In genomic region chr4:105394366-105394765, GRCm38 (mm10) we compare ENCODE assay signal across 17 mouse cellular contexts.
A peak's percentile ranks its signal among the peaks of the same experiment; 100 is the strongest.
DNase-seq lines count a peak whose midpoint lies in the region; ATAC-seq and TF ChIP-seq lines count a peak whose summit lies in the region.
"Had no signal": no experiment of that assay in that cellular context is flagged by ENCODE, and none has a peak within 500 bp of the region (broad histone marks: within the 10 kb centered on the region; RNA-seq: fewer than 3 reads in every experiment).

No protein-coding gene starts in this region.

- ATAC-seq in heart, embryonic 12.5 days (ENCODE audit: insufficient number of reproducible peaks, low FRiP score) = no peak
- ATAC-seq: forebrain, embryonic 16.5 days; intestine, embryonic 15.5 days had no signal

- H3K9me3 ChIP-seq in heart, embryonic 12.5 days (replicated peaks) = 0 out of 2 replicates have a peak, but pooled peaks cover 5% of the 10 kb centered on the region
- H3K9me3 ChIP-seq: embryonic facial prominence, embryonic 12.5 days; forebrain, embryonic 12.5 days; hindbrain, embryonic 10.5 days; intestine, embryonic 15.5 days had no signal

- 53% methylated on average over 1 of the region's 1 CpGs for WGBS in heart, embryonic 12.5 days

- peak; percentile 49 for DNase-seq in gastrocnemius, adult 2 months
- no peak for DNase-seq in gastrocnemius, postnatal 10 days
- DNase-seq in heart, adult 9 months (ENCODE audit: low spot score in 2 of 2) = peak; percentile 36
- peak; percentile 82 for DNase-seq in adipocyte (ENCODE audit: low spot score)
- no peak for DNase-seq in spleen, postnatal 14 days (ENCODE audit: low spot score in 2 of 2)
- DNase-seq: adrenal gland, postnatal 25 days; cerebellum, adult 18-20 months; cerebellum, postnatal 10 days; embryo, embryonic 11 days; kidney, adult 18-20 months had no signal

- H3K27me3 ChIP-seq in heart, embryonic 12.5 days (replicated peaks) = no peaks in the 10 kb centered on the region
- H3K27me3 ChIP-seq: embryonic facial prominence, embryonic 12.5 days; forebrain, embryonic 12.5 days; intestine, embryonic 15.5 days had no signal

- TF ChIP-seq CTCF in gastrocnemius, adult 2 months (IDR thresholded peaks at IDR 0.05) = no peak

- H3K4me1 ChIP-seq in heart, embryonic 12.5 days (replicated peaks) = peaks cover 6% of the 10 kb centered on the region; the same call in 1 of the 2 replicates
- H3K4me1 ChIP-seq: forebrain, embryonic 12.5 days had no signal

- no peak overlapping the region for H3K9ac ChIP-seq in heart, embryonic 12.5 days
- H3K9ac ChIP-seq: embryonic facial prominence, embryonic 12.5 days; forebrain, embryonic 12.5 days; hindbrain, embryonic 14.5 days; intestine, embryonic 15.5 days had no signal

- no peak overlapping the region for H3K4me3 ChIP-seq in gastrocnemius, adult 2 months
- H3K4me3 ChIP-seq in heart, embryonic 12.5 days = no peak overlapping the region
- H3K4me3 ChIP-seq: embryonic facial prominence, embryonic 12.5 days; forebrain, embryonic 12.5 days; hindbrain, embryonic 10.5 days; intestine, embryonic 15.5 days had no signal

- no peak overlapping the region for H3K4me2 ChIP-seq in heart, embryonic 12.5 days
- H3K4me2 ChIP-seq: embryonic facial prominence, embryonic 12.5 days; forebrain, embryonic 12.5 days; hindbrain, embryonic 14.5 days; intestine, embryonic 15.5 days had no signal

- no peak overlapping the region for H3K27ac ChIP-seq in gastrocnemius, adult 2 months
- H3K27ac ChIP-seq in heart, embryonic 12.5 days (ENCODE audit: poor library complexity, severe bottlenecking) = no peak overlapping the region
- H3K27ac ChIP-seq: embryonic facial prominence, embryonic 12.5 days; forebrain, embryonic 12.5 days; hindbrain, embryonic 10.5 days; hindbrain, embryonic 14.5 days; intestine, embryonic 15.5 days had no signal

- intact Hi-C loops in gastrocnemius, adult 2 months (cut with DNase I) = loop anchor here (10.0 kb wide), 1 partner anchor 240 kb away; the partner anchor contains the start of gene Plpp3

- no peaks in the 10 kb centered on the region for H3K36me3 ChIP-seq in heart, embryonic 12.5 days
- H3K36me3 ChIP-seq: embryonic facial prominence, embryonic 12.5 days; forebrain, embryonic 12.5 days; hindbrain, embryonic 10.5 days; intestine, embryonic 15.5 days had no signal

Comparison
In these comparisons a context has a peak if more than half of its experiments do, and no peak if none do; other contexts are left out.
1. DNase-seq: peak in gastrocnemius, adult 2 months (single experiment), heart, adult 9 months (2 of 2) and adipocyte (single experiment); none in gastrocnemius, postnatal 10 days (single experiment) and spleen, postnatal 14 days (0 of 2).